Mouse (Mus musculus) intestine, postnatal 0 days (tissue): ENCODE data around the gene Sh3gl2. TPM values are rescaled to one million over a fixed set of nuclear protein-coding genes. Genes with fewer than 3 reads are reported as not detected.

Experiments used
- ATAC-seq: fragments of 200-750 bp; cut with Nextera tagmentation; 2 replicates; pipeline ENCODE4 v1.8.0; 2017; ENCODE audit warnings: mild to moderate bottlenecking, moderate TSS enrichment, moderate library complexity
- H3K27ac ChIP-seq: fragments of 300-500 bp; sonication (generic); 2 replicates; pipeline ENCODE4 v1.5.1; 2014; ENCODE audit warnings: mild to moderate bottlenecking, low read depth, low read length, moderate library complexity
- H3K27me3 ChIP-seq: fragments of 300-500 bp; sonication (generic); replicated peaks from 2 replicates; pipeline ENCODE4 v1.6.1; 2014; ENCODE audit warnings: low read length, mixed read lengths; ENCODE audit not compliant: control insufficient read depth, insufficient read depth
- H3K36me3 ChIP-seq: fragments of 300-500 bp; sonication (generic); 2 replicates; pipeline ENCODE4 v1.6.1; 2014; ENCODE audit warnings: mild to moderate bottlenecking, moderate library complexity; ENCODE audit not compliant: control insufficient read depth, insufficient read depth
- H3K4me1 ChIP-seq: fragments of 300-500 bp; sonication (generic); replicated peaks from 2 replicates; pipeline ENCODE4 v1.6.1; 2014; ENCODE audit warnings: antibody characterized with exemption, low read length, mixed read lengths; ENCODE audit not compliant: control insufficient read depth, insufficient read depth
- H3K4me2 ChIP-seq: fragments of 300-500 bp; sonication (generic); replicated peaks from 2 replicates; pipeline ENCODE4 v1.6.1; 2014; ENCODE audit warnings: low read depth, mild to moderate bottlenecking, moderate library complexity
- H3K4me3 ChIP-seq: fragments of 300-500 bp; sonication (generic); 2 replicates; pipeline ENCODE4 v1.5.1; 2014; ENCODE audit warnings: low read depth, low read length
- H3K9ac ChIP-seq: fragments of 300-500 bp; sonication (generic); 2 replicates; pipeline ENCODE4 v1.6.1; 2014; ENCODE audit warnings: mild to moderate bottlenecking, low read depth, low read length
- H3K9me3 ChIP-seq: fragments of 300-500 bp; sonication (generic); 2 replicates; pipeline ENCODE4 v1.6.1; 2016; ENCODE audit warnings: mixed run types; ENCODE audit not compliant: control insufficient read depth
- CTCF ChIP-seq: sonication (generic); IDR thresholded peaks from 2 replicates; pipeline ENCODE4 v1.5.1; 2016; ENCODE audit warnings: low read depth, mild to moderate bottlenecking, control low read depth, antibody characterized with exemption, moderate library complexity
- WGBS: fragments of 180-500 bp; shearing (Covaris S2); extraction: QIAGEN DNeasy Blood & Tissue Kit; methylation state at CpG from one replicate; pipeline ENCODE4 v1.1.7; 2014; 5-methylcytosine and 5-hydroxymethylcytosine counted together
- polyA plus RNA-seq: library from polyadenylated mRNA; unstranded; fragments of >200 nt; fragmentation: Nextera tagmentation; extraction: Ambion mirVana; gene quantifications from 2 replicates; pipeline ENCODE4 v1.2.1, GENCODE M21; 2015

The Sh3gl2 gene
- polyA plus RNA-seq, 1 experiment from 2014 or later, result 14.9 TPM

DNA sequence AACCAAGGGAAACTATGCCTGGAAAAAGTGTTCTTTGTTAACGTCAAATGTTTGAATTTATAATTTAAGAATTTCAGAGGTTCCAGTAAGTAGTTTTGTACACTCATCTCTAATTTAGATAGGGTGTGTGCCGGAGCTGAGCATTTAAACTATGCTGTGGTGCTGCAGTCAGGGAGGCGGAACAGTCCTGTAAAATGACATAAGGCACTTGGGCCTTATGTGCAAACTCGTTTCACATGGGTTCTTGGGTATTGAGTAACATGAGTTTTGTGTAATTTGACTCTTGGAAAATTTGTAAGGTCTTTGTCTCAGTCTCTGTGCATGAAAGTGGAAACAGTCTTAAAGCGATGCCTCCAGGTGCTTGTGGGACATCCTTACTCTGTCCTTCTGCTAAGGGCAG is 334.8 kb downstream of the Sh3gl2 start:
- Histone ChIP-seq H3K9me3 (no peaks in the 10 kb centered on the region), H3K27me3 (no peaks in the 10 kb centered on the region)
- 75% methylated on average over 5 of the region's 5 CpGs for WGBS

GRCm38 (mm10) chr4:85543221-85543620 is 338.3 kb downstream of the Sh3gl2 start:
- no peak overlapping the region for H3K4me3 ChIP-seq
- no peaks in the 10 kb centered on the region for H3K27me3 ChIP-seq
- H3K4me2 ChIP-seq, result no peak overlapping the region
- TF ChIP-seq CTCF, result no peak
- no peaks in the 10 kb centered on the region for H3K4me1 ChIP-seq
- 77% methylated on average over 4 of the region's 4 CpGs for WGBS
- no peaks in the 10 kb centered on the region for H3K36me3 ChIP-seq
- ATAC-seq, result no peak
- H3K27ac ChIP-seq, result no peak overlapping the region
- H3K9me3 ChIP-seq, result no peaks in the 10 kb centered on the region
- no peak overlapping the region for H3K9ac ChIP-seq

More for the DNA sequence above, 334.8 kb downstream of the Sh3gl2 start:
- TF ChIP-seq CTCF, result no peak
- no peak overlapping the region for H3K9ac ChIP-seq
- ATAC-seq, result no peak
- no peaks in the 10 kb centered on the region for H3K36me3 ChIP-seq
- H3K4me3 ChIP-seq, result no peak overlapping the region
- H3K27ac ChIP-seq, result no peak overlapping the region
- no peak overlapping the region for H3K4me2 ChIP-seq
- H3K4me1 ChIP-seq, result no peaks in the 10 kb centered on the region

- H3K4me3 ChIP-seq, result no peak overlapping the region
- no peak overlapping the region for H3K9ac ChIP-seq
- TF ChIP-seq CTCF, result no peak
- 47% methylated on average over 3 of the region's 3 CpGs for WGBS
- ATAC-seq, result no peak
- H3K27ac ChIP-seq, result no peak overlapping the region
- no peaks in the 10 kb centered on the region for H3K4me1 ChIP-seq
- no peaks in the 10 kb centered on the region for H3K36me3 ChIP-seq
- H3K4me2 ChIP-seq, result no peak overlapping the region
- H3K9me3 ChIP-seq, result no peaks in the 10 kb centered on the region
- H3K27me3 ChIP-seq, result no peaks in the 10 kb centered on the region
Observed at GRCm38 (mm10) chr4:85554696-85555095, 349.8 kb downstream of the Sh3gl2 start.

GRCm38 (mm10) chr4:85559753-85560152 is 354.8 kb downstream of the Sh3gl2 start:
- ATAC-seq, result no peak
- no peaks in the 10 kb centered on the region for H3K4me1 ChIP-seq
- WGBS, result 81% methylated on average over 6 of the region's 6 CpGs
- no peak overlapping the region for H3K27ac ChIP-seq
- no peaks in the 10 kb centered on the region for H3K9me3 ChIP-seq
- no peak overlapping the region for H3K4me3 ChIP-seq
- H3K9ac ChIP-seq, result no peak overlapping the region
- TF ChIP-seq CTCF, result no peak
- H3K36me3 ChIP-seq, result no peaks in the 10 kb centered on the region
- H3K27me3 ChIP-seq, result no peaks in the 10 kb centered on the region
- no peak overlapping the region for H3K4me2 ChIP-seq

GRCm38 (mm10) chr4:85585426-85585825 is 380.5 kb downstream of the Sh3gl2 start:
- Histone ChIP-seq H3K4me1 (no peaks in the 10 kb centered on the region), H3K27me3 (no peaks in the 10 kb centered on the region), H3K9me3 (no peaks in the 10 kb centered on the region), H3K9ac (no peak overlapping the region), H3K27ac (no peak overlapping the region), H3K4me2 (no peak overlapping the region), H3K4me3 (no peak overlapping the region), H3K36me3 (no peaks in the 10 kb centered on the region)
- no peak for TF ChIP-seq CTCF
- no peak for ATAC-seq
- 80% methylated on average over 2 of the region's 2 CpGs for WGBS

DNA sequence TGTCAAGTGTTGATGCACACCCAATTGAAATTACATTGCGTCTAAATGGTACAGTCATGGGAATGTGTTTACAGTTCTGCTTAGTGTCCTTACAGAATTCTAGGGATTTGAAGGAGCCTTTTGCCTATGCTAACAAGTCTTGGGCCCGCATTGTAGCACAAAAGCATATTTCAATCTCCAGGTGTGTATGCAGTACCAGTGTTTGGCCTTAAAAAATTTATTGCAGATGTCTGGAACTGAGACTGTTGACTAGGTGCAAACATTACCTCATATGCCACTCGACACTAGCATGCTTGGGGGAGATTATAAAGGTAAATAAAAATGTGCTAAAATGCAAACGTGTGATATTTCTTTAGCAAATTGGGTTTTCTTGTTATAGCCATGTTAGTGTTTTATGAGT is 384.0 kb downstream of the Sh3gl2 start:
- Histone ChIP-seq H3K27me3 (no peaks in the 10 kb centered on the region), H3K36me3 (no peaks in the 10 kb centered on the region), H3K9ac (no peak overlapping the region), H3K9me3 (no peaks in the 10 kb centered on the region), H3K4me2 (no peak overlapping the region), H3K4me3 (no peak overlapping the region), H3K27ac (no peak overlapping the region), H3K4me1 (no peaks in the 10 kb centered on the region)
- 46% methylated on average over 4 of the region's 4 CpGs for WGBS
- ATAC-seq, result no peak
- no peak for TF ChIP-seq CTCF

DNA sequence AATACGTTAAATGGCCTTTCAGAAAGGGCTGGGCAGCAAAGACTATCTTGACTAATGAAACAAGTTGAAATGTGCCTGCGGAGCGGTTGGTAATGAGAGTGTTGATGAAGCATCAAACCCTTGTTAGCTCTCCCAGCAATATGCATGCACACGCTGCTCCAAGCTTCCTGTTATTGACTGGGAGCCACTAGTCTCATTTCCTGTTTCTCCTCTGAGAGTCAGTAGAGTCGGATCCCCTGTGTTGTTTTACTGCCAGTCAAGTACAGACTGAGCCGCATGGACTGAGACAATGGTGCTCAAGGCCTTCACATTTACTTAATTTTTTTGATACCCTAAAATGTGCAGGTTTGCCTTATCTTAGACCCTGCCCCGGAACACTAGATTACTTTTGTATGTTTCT is 386.1 kb downstream of the Sh3gl2 start:
- no peak for TF ChIP-seq CTCF
- H3K9ac ChIP-seq, result no peak overlapping the region

More for the DNA sequence above, 386.1 kb downstream of the Sh3gl2 start:
- Histone ChIP-seq H3K4me1 (no peaks in the 10 kb centered on the region), H3K27me3 (no peaks in the 10 kb centered on the region), H3K4me2 (no peak overlapping the region), H3K27ac (no peak overlapping the region), H3K9me3 (no peaks in the 10 kb centered on the region), H3K4me3 (no peak overlapping the region), H3K36me3 (no peaks in the 10 kb centered on the region)
- WGBS, result 67% methylated on average over 7 of the region's 7 CpGs
- no peak for ATAC-seq
